Mouse (Mus musculus) layer of hippocampus, postnatal 10 days (tissue): ENCODE results near the gene Myo1d. TPM values are rescaled to one million over a fixed set of nuclear protein-coding genes. Genes with fewer than 3 reads are reported as not detected.

Experiments
- DNase-seq, 2 experiments: peaks; one replicate each; pipeline ENCODE4 v3.0.0; 2021; ENCODE audit warnings: low spot score in 2 of 2
- total RNA-seq, 2 experiments: library from RNA; stranded (reverse); gene quantifications; 2 replicates each; pipeline ENCODE4 v1.2.3; 2021

Myo1d gene
- total RNA-seq, 2 experiments from 2014 or later: 2.6 to 3.0 TPM

DNA sequence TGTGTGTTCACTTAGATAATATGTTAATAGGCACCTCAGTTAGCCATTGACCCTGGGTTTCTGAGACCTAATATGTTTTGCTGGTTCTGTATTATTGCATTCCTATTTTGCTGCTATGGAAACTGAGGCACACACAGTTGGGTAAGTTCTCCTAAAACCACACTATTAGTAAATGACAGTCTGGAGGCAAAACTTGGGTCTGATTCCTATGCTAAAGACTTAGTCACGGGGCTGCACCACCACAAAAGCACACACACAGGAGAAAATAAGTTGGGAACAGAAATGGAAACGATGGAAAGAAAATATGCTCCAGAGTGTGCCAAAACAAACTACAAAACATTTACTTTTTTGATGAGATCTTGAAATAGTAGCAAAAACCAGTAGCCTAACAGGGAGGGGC is 45.1 kb downstream of the Myo1d start:
- DNase-seq: no peak

DNA sequence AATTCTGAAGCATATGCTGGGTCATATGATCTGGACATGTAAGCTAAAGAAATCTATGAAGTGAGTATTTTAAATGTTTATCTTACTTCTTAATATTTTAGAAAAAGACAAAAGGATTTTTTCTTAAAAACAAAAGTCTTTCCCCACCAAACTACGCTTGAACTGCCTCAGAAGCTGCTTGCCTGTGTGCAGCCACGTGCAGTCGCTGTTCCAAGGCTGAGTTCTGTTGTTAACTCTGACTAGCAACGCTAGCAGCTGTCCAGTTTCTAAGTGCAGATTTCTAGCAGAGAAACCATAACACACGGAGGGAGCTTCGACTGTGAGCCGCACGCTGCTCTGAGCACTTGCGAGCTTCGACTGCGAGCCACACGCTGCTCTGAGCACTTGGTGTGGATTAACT is 55.1 kb downstream of the Myo1d start:
- peak in 1 of 2 experiments; percentile 18 for DNase-seq

DNA sequence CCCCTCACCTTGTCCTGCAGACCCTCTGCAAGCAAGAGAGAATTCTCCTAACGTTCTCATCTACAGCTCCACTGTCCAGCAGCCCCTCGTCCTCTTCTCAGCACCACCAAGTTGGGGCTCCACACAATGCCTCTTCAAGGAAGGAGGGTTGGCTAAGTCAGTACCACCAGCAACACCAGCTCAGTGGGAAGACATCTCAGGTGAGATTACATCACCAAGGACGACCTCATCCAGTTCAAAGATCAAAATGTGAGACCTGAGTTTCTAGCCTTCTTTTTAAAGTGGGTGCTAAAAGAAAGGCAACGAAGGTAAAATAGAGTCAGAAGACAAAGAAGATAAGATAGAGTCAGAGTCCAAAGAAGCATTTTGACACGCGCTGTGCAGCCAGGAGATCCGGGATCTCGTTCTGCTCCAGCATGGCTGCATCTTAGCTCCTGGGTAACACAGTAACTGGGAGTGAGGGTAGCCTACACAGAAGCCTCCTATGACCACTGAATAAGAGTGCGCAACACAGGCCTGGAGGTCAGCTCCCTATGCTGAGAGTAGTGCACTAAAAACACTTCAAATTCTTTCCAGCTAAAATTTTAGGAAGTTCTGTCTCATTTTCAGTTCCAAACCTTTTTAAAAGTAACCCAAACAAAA is 56.3 kb downstream of the Myo1d start:
- DNase-seq: no peak

DNA sequence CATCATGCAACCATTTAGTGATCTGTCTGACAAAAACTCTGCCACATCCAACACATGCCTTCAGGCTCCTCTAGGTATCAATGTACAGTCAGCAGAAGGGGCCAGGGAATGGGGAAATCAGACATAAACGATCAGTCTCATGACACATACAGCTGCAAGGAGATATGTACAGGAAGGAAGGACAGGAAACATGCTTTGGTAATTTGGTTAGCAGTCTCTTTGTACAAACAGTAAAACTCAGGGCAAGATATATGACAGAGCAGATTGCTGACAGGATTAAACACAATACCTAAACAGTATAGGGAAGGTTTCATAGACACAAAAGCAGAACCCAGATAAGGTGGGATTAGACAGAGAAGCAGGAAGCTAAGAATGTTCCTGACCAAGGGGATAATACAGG is 60.8 kb downstream of the Myo1d start:
- no peak for DNase-seq

DNA sequence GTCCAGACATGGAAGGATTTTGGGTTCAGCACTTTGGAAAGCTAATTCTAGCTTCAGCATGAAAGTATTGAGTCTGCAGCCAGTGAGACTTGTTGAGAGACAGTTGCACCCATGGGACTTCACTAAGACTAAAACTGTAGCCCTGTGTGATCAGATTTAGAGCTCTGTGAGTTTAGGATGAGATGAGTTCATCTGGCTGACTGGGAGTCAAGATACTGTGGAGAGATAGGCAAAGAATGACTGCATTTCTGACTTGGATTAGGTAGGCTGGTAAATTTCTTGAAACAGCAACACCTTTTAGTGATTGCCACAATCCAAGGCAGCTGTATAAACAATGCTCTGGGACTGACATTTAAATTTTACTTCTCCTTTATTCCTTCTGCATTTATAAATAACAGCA is 61.8 kb downstream of the Myo1d start:
- DNase-seq: no peak

DNA sequence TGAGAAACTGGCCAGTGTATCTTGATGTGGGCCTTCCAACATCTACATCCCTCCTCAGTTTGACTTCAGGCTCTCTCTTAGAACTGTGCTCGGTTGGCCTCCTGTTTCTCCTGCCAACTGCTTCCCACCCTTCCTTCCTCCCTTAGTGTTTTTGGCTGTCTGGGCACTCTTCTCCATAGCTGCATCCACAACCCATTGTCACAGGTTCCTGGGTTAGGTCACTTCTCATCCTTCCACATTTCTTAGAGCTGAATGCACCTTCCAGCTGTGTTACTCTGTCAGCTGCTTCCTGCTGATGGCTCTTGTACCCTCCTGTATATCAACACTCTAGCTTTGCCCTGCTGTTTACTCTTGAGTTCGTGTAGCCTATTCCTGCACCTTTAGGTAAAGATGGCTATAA is 64.7 kb downstream of the Myo1d start:
- DNase-seq: no peak

DNA sequence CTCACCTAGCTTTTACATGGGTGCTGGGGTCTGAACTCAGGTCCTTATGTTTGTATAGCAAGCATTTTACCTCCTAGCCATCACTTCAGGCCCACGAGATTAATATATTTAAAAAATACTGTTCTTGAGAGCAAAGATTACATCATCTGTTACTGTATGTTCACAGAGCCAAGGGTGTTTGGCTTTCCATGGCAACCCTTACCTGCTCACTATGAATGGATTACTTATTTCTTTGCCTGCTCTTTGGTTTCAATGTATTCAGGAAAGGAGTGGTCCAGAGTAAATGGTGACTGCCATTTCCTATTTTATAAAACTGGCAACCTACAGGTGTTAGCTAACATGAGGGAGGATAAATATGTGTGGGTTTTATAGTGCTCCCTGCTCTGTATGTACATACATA is 66.1 kb downstream of the Myo1d start:
- no peak for DNase-seq

DNA sequence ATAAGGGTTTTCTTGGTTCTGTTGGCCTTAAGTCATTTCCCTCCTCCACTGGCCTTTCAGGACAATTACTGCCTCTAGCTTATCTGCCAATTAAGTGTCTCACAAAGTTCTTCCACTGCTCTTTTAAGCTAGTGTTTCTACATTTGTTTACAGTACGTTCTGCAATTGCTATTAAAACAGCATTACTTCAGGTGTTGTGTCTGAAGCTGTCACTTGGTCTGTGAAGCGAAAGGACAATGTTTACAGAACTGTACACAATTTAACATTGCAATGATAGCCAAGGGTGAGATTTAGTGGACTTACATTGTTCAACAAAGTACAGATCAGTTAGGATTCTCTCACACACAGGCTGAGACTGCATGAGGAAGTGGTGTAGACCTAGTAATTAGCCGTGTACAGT is 67.6 kb downstream of the Myo1d start:
- DNase-seq: no peak

DNA sequence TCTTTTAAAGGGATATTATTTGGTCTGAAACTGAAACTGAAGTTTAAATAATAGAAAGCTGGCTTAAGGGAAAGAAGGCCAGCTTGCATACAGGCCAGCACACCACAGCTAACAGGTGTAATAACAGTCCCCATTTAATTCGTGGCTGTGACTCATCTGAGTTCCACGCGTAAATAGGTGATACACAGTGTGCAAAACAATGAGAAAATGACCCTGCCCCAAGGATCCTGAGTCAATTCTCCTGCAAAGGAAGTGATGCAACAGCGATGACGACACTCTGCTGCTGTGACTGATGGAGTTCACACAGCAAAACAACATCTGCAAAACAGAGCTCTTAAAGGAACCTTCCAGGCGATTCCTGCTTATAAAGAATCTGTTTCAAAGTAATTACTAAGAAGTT is 68.5 kb downstream of the Myo1d start:
- no peak for DNase-seq

DNA sequence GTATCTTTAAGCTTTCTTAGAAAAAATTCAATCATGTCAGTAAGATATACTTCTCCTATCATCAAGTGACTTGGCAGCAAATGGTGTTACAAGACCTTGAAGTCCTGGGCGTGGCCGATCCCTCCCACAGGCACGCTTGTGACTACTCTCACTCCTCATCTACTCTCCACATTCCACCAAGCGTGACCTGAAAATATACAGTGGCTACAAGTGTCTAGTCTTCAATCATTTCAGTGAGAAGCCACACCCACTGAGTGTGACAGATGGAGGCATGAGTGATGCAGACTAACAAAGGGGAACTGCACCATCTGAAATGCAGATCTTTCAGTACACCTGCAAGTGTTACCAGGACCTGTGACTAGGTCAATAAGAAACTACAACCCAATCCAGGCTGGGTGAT is 79.2 kb downstream of the Myo1d start:
- DNase-seq: no peak

DNA sequence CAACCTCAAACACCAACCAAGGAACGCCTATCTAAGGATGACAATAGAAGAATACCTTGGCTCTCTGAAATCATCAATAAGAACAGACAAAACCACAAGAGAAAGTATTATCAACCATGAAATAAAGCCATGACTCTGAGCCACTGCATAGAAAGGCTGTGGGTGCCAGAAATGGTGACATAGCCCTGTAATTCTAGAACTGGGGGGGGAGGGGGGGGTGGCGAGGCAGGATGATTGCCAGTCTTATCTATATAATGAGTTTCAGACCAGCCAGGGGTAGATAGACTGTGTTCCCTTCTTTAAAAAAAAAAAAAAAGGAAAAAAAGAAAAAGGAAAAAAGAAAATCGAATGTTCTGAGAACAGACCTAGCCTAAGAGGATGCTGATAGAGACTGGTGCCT is 81.1 kb downstream of the Myo1d start:
- no peak for DNase-seq

DNA sequence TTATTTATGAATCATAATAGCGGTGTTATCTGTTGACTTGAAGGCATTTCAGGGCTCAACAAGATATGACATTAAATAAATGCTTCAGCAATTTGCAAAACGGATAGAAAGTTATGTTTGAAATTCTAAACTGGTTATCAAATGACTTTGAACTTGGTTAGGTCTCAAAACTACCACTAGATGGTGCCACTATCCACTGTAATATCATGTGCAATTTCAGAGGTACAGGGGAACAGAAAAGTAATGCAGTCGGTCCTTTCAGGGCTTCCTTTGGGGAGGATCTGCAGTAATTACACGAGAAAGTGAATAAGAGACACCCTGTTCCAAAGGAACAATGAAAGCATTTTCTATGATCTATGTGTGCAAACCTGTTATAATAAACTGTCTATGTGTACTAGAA is 83.5 kb downstream of the Myo1d start:
- DNase-seq: no peak

DNA sequence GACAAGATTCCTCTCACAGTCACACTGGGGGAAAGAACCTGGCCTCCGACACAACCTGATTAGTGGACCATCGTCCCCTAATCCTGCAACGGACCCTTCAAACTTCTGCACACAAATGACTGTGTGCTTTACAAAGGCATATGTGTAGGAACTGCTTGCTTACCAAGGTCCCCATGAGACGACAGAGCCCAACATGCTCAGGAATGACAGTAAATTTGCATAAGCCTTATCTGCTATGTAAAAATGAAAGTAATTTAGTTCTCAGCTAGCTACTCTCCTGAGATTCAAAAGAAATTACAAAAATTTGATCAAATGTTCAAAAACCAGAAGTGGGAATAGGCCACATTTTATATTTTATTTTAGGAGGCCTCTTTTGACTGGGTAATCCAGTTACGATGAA is 95.2 kb downstream of the Myo1d start:
- DNase-seq: no peak

DNA sequence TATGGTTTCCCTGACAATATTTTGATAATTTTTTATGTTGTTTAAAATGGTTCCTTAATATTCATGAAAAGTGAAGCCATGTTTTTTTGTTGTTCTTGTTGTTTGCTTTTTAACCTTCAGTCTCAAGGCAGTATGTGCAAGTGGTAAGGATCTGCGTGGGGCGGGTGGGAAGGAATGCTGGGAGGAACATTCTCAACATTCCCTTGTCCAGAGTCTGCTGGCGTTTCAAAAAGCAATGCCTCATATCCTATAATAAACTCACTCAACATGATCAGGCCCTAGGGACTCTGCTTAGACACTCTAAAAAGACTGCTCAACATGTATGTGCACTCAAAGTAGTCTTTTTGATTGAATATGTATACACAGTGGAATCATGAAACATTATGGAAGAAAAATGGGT is 97.1 kb downstream of the Myo1d start:
- no peak for DNase-seq

DNA sequence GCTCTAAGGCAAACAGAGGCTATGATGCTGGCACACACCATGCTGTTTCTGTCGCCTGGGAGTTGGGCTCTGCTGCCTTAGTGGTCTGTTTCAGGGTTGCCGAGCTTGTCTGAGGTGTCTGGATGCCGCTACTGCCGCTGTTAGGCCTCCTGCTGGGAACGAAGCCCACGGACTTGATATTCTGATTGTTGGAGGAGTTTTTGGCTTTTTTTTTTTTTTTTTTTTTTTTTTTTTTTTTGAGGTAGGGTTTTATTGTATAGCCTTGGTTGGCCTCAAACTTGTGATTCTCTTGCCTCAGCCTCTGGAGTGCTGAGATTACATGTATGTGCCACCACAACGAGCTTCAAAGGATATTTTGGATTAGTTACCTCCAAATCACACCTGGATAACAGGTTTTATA is 106.8 kb downstream of the Myo1d start:
- DNase-seq: no peak

DNA sequence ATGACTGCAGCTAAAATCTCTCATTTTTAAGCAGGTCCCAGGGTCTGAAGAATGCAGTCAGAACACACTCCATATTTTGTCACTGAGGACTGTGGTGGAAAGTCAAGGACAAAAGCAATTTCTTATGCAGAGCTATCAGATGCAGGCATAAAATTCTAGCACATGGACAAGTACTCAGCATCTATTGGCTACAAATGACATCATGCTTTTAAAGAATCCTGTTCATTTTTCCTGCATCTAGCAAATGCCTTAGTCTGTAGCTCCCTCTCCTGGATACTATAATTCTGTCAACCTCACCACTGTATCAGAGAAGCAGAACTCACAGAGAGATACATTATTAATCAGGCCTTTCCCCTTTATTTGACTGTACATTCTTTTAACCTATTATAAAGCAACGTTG is 109.4 kb downstream of the Myo1d start:
- peak; percentile 8 to 36 for DNase-seq

DNA sequence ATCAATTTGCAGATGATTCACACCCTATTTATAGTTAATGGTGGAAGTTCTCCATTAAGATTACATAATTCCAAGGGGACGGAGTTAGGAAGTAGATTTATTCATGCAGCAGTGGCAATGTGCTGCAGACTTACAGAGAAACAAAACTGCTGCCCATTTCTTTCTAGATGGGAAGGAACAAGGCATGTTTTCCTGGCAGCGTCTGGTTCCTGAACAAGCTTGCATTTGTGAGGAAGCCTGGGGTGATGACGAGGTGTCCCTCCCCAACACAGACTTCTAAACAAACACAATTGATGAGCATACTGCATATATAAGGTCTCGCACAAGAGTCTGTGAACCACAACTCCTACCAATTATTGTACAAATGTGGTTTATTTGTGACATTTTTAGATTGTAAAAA is 109.9 kb downstream of the Myo1d start:
- peak; percentile 34 to 43 for DNase-seq

DNA sequence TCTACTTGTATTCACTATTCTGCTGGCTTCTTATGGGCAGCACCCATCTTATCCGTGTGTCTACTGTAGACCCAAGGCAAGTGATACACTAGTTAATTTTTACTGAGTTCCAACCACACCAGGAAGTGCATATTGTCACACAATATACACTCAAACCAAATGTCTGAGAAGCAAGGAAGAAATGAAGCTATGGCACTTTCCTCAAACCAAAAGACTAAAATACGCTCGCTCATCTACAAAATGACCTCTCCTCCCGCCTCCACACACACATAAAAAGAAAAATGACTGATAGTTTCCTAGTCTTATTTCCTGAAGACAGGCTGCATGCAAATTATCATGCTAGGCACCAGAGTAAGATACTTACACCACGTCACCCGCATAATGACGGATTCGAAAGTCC is 113.6 kb downstream of the Myo1d start:
- no peak for DNase-seq

DNA sequence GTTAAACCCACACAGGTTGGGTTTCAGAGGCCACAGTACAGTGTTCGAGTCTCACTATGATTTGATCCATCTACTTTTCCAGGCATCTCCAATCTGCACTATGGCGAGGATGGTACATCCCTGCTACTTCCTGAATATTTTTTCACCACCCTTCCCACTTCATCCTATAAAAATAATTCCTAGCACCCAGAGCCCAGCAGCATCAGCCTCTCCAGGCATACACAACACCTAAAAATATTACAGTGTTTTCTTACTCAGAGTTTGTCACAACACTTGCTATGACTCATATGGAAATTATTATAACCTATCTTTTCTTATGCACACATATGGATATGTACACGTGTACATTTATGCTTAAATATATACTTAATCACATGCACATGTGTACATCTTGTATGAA is 115.6 kb downstream of the Myo1d start:
- DNase-seq: no peak

DNA sequence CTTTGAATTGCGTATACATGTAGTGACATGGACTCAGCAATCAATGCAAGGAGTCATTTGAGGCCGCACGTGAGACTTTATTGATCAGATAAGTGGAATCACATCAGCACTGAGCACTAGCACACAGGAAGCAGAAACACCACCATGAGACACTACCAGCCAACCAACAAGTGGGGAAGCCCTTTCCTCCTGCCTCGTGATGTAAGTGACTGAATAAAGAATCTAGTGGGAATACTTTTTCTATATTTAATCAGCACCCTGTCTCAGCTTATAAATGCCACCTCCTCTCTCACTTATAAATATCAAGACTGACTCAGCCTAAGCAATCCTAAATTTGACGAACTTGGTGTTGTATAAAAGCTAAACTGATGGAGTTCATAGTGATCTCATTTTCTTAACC is 134.7 kb downstream of the Myo1d start:
- DNase-seq: no peak

DNA sequence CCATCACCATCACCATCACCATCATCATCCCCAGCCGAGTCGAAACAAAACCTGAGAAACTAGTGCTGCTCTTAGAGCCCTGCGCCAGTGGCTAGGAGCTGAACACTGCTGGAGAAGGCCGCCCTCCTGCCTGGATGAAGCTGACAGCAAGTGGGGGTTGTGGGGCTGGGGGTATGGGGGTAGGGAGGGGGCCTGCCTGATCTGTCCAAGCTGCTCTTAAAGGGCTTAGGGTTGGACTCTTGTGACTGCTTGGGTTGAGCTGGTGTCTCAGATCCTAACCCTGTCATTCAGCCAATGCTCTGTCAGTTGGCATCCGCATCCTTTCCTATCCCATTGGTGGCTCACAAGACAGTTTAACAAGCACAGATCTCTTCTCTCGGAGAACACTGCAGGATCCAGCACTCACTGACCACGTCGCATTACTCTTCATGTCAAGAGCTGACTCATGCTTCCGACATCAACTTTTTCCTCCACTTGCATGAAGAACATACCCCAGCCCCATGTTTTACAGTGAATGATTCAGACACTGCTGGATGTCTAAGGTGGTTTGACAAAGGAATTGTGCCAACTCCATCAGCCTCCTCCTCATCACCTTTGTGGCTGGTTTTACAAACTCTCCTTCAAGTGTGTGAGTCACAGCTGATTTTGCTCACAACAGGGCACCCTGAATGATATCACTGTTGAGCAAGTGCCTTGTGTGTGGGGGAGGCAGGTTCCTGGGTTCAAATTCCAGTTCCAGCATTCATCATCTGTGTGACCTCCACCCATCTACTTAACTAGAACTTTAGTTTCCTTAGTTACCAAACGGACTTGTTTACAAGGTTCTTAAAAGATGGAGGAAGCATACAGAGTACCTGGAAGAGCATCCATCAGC is 150.6 kb downstream of the Myo1d start:
- DNase-seq: no peak

DNA sequence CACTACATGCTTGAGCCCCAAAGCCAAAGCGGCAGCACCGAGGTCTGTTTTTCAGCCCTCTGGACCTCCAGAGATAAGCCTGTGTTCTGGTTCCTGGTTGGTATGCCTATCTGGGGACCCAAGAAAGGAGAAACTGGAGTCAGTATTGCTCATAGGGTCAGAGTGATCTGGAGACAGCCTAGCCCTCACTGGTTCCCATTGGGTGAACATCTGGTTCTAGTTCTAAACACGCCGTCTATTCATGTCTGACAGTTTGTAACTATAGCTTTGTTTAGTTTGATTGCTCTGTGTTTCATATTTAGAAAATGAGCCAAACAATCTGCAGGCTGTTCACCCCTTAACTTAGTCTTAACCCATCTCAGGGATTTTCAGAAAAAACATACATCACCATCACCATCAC is 151.2 kb downstream of the Myo1d start:
- no peak for DNase-seq

DNA sequence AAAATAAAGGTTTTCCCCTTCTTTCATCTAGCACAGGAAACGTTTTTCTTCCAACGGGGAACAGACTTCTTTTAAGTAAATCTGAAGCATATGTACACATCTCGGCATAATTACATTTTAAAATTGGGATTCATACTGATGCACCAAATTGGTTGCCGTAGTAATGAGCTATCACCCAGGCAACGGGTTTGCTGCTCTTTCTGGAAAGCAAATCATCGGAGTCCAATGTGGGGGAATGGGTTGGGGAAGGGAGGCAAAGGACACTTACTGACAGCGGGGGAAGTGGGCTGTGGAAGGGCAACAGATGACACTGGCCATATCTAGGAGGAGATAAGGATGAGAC is 156.8 kb downstream of the Myo1d start:
- DNase-seq: peak; percentile 59 to 69
